8 mouse cellular contexts compared by ENCODE assay signal in genomic region chr14:75176425-75177045, GRCm38 (mm10). TPM values are rescaled to one million over a fixed set of nuclear protein-coding genes. Genes with fewer than 3 reads are reported as not detected.
DNase-seq lines count a peak whose midpoint lies in the region; ATAC-seq and TF ChIP-seq lines count a peak whose summit lies in the region.
"Had no signal": no experiment of that assay in that cellular context is flagged by ENCODE, and none has a peak within 500 bp of the region (broad histone marks: within the 10 kb centered on the region; RNA-seq: fewer than 3 reads in every experiment).

No protein-coding gene starts in this region.

- 30% methylated on average over 4 of the region's 4 CpGs for WGBS in liver, embryonic 14.5 days (ENCODE audit: insufficient replicate concordance)

- no peak overlapping the region for H3K27ac ChIP-seq in liver, embryonic 14.5 days
- H3K27ac ChIP-seq: midbrain, embryonic 12.5 days had no signal

- no peak for TF ChIP-seq CTCF in liver, embryonic 14.5 days (IDR thresholded peaks at IDR 0.05; ENCODE audit: low read depth)

- no peak overlapping the region for H3K4me2 ChIP-seq in liver, embryonic 14.5 days (ENCODE audit: low read depth)
- H3K4me2 ChIP-seq: midbrain, embryonic 12.5 days had no signal

- no peak for TF ChIP-seq EP300 in liver, embryonic 14.5 days (IDR thresholded peaks at IDR 0.05; ENCODE audit: low read depth)

- peak overlapping the region; percentile 20 to 47 for H3K4me3 ChIP-seq in liver, embryonic 14.5 days (ENCODE audit: insufficient read depth in 1 of 2, low read depth in 2 of 2, low read length in 2 of 2)
- H3K4me3 ChIP-seq: midbrain, embryonic 12.5 days had no signal

- H3K9ac ChIP-seq in liver, embryonic 14.5 days (replicated peaks) = no peak overlapping the region
- H3K9ac ChIP-seq: midbrain, embryonic 12.5 days had no signal

- H3K36me3 ChIP-seq in liver, embryonic 14.5 days (replicated peaks; ENCODE audit: control insufficient read depth, insufficient read depth, low read depth) = no peaks in the 10 kb centered on the region
- H3K36me3 ChIP-seq: midbrain, embryonic 12.5 days had no signal

- peak; percentile 81 for DNase-seq in CD4-positive, CD25-positive, alpha-beta regulatory T cell, adult 2 months (ENCODE audit: low read depth, low spot score)
- peak; percentile 80 for DNase-seq in T-cell, adult 2 months (ENCODE audit: low spot score)
- DNase-seq in liver, embryonic 14.5 days (ENCODE audit: low read depth in 3 of 3, low spot score in 3 of 3) = no peak
- peak; percentile 52 to 65 for DNase-seq in spleen, adult 18-20 months
- no peak for DNase-seq in ovary, postnatal 10 days (ENCODE audit: low spot score)
- no peak for DNase-seq in right cerebral cortex, postnatal 10 days (ENCODE audit: low spot score in 2 of 2)
- DNase-seq in frontal cortex, adult 2 months (ENCODE audit: extremely low spot score in 1 of 2, low spot score in 1 of 2) = no peak

- no peaks in the 10 kb centered on the region for H3K9me3 ChIP-seq in liver, embryonic 14.5 days (ENCODE audit: control insufficient read depth, low read length)
- H3K9me3 ChIP-seq: midbrain, embryonic 12.5 days had no signal

- no peaks in the 10 kb centered on the region for H3K27me3 ChIP-seq in liver, embryonic 14.5 days (ENCODE audit: control insufficient read depth, insufficient read depth, low read length)
- H3K27me3 ChIP-seq: midbrain, embryonic 12.5 days had no signal

- no peak for ATAC-seq in liver, embryonic 14.5 days (ENCODE audit: insufficient read depth)

- H3K4me1 ChIP-seq in liver, embryonic 14.5 days (replicated peaks; ENCODE audit: control insufficient read depth in 2 of 2, insufficient read depth in 2 of 2, low read length in 1 of 2) = peaks cover 15 to 32% of the 10 kb centered on the region in 2 experiments
- H3K4me1 ChIP-seq: midbrain, embryonic 12.5 days had no signal

RNA-seq across cellular contexts. Expression of gene Lcp1, which starts 45.6 kb away (rescaled TPM):
- 6.7 and 10.4 TPM in 2 replicates for polyA plus RNA-seq in liver, embryonic 14.5 days (2012; rRNA removed)
- polyA plus RNA-seq in liver, embryonic 14.5 days (2014; fragmentation: Nextera tagmentation; extraction: Ambion mirVana) = 31.8 and 35.8 TPM in 2 replicates
- polyA plus RNA-seq in frontal cortex, adult 2 months (2012; rRNA removed) = 4.8 and 5.5 TPM in 2 replicates

RNA-seq across cellular contexts. Expression of gene Lrrc63, which starts 45.9 kb away (rescaled TPM):
- 0.01 and 0.03 TPM in 2 replicates for polyA plus RNA-seq in liver, embryonic 14.5 days (2012; rRNA removed)
- 0.10 TPM in 1 of 2 replicates, not detected in the other for polyA plus RNA-seq in liver, embryonic 14.5 days (2014; fragmentation: Nextera tagmentation; extraction: Ambion mirVana)
- polyA plus RNA-seq in frontal cortex, adult 2 months (2012; rRNA removed) = 0.04 TPM in 1 of 2 replicates, not detected in the other

Comparison
In these comparisons a context has a peak if more than half of its experiments do, and no peak if none do; other contexts are left out.
1. DNase-seq: peak in CD4-positive, CD25-positive, alpha-beta regulatory T cell, adult 2 months (single experiment), T-cell, adult 2 months (single experiment) and spleen, adult 18-20 months (2 of 2); none in liver, embryonic 14.5 days (0 of 3), ovary, postnatal 10 days (single experiment), right cerebral cortex, postnatal 10 days (0 of 2) and frontal cortex, adult 2 months (0 of 2).